Mouse (Mus musculus): ENCODE measurements around the gene Ubxn6.
A peak's percentile ranks its signal among the peaks of the same experiment; 100 is the strongest.

Gene Ubxn6

DNA sequence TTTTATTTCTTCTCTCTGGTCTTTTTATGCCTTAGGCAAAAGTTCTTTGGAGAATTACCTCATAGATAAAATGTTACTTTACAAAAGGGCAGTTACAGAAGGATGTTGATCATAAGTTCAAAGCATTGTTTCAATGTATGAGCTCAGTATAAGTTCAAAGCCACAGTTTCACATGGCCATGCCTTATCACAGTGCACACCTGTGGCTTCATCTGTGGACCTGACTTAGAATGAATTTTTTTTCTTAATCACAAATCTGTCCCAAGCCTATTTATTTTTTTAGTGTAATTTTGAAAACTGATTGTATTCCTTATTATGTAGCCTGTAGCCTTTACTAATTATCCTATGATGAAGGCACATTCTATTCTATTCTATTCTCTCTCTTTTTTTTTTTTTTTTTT lies 19.9 kb downstream of the Ubxn6 start:
- DNase-seq, result no peak

GRCm38 (mm10) chr17:56051369-56051768 lies 23.5 kb downstream of the Ubxn6 start:
- DNase-seq, result no peak

DNA sequence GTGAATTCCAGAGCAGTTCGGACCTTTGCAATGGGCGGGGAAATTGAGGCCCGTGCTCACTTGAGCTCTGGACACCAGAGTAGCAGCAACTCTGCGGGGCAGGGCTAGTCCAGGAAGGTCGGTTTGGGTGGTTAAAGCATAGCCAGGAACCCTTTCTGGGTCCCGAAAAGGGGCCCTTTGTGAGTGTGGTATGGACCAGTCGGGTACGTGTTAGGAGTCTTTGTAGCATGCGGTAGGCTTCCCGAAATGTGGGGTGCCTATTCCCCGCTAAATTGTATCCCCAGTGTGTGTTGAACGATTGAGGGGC lies 34.0 kb downstream of the Ubxn6 start:
- no peak for DNase-seq

DNA sequence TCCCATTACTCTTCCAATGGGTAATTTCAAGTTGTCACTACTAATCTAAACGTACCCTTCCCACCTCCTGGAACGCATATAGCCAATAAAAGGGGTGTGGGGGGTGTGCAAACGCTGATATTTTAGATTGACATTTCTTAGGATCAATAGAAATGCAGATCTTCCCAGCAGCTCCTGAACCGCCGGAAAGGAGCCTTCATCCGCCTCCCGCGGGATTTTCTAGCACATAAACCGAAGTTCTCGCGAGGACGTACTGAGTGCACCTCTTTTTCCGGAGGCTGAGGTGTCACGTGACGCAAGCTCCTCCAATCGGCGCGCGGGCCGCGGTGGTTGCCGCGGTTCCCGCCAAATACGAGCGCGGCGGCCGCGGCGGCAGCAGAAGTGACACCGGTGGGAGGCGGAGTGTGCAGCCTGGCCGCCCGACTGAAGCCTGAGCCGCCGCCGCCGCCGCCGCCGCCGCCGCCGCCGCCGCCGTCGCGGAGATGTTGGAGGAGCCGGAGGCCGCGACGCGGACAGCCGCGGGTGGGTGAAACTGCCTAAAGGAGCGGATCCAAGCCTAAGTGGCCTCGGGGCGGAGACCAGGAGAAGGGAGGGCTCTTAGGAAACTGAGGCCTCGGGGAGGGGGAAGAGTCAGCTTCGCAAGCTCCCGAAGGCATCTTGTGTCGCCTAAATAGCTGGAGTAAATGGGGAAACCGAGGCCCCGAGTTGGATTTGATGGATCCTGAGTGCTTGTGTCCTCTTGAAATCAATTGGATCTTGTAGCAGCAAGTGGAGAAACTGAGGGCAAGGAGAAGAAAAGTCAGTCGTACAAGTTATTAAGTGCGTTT lies 34.6 kb downstream of the Ubxn6 start, which contains the start of gene Chaf1a:
Gene Chaf1a (plus strand): TSS at position 410 of the 827 bp plus-strand sequence.
- peak; percentile 99 to 100 for DNase-seq

GRCm38 (mm10) chr17:56039345-56039744 lies 35.5 kb downstream of the Ubxn6 start:
- no peak for DNase-seq

- no peak for DNase-seq
These were observed 36.1 kb downstream of the Ubxn6 start for GRCm38 (mm10) chr17:56038583-56039261.

- no peak for DNase-seq
These were observed 37.9 kb downstream of the Ubxn6 start for GRCm38 (mm10) chr17:56036901-56037287.

GRCm38 (mm10) chr17:56036176-56036900 lies 38.5 kb downstream of the Ubxn6 start, which contains the start of gene Sh3gl1:
Sh3gl1 (minus strand) TSS chr17:56036635.
- peak; percentile 98 to 99 for DNase-seq

DNA sequence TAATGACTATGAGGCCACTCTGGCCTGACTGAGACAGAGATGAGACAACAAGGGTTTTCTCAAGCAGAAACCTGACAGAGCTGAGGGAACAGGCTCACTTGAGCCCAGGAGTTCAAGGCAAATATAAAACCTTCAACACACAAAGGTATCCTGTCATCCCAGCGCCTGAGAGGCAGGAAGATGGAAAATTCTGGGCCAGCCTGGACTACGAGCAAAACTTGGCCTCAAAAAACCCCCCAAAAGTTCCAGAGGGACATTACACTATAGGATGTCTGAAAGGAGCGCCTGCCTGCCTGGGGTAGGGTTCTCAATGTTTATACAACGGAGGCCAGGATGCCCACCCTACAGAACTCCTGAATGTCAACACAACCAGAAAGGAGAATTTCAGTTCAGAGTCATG lies 39.6 kb downstream of the Ubxn6 start:
- DNase-seq, result no peak

DNA sequence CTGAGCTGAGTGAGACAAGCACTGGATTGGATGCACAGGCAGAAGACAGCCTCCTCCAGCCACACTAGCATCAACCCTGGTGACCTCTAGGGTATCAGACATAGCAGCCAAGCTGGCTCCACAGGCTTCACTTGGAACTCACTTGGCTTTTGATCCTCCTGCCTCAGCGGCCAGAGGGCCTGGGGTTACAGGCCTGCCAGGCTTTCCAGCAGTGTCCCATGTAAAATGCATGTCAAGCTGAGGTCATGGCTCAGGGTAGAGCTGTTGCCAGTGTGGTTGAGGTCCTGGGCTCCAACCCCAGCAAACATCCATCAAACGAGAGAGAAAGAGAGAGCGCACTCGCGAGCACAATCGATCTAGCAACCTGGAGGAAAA lies 40.1 kb downstream of the Ubxn6 start:
- no peak for DNase-seq

DNA sequence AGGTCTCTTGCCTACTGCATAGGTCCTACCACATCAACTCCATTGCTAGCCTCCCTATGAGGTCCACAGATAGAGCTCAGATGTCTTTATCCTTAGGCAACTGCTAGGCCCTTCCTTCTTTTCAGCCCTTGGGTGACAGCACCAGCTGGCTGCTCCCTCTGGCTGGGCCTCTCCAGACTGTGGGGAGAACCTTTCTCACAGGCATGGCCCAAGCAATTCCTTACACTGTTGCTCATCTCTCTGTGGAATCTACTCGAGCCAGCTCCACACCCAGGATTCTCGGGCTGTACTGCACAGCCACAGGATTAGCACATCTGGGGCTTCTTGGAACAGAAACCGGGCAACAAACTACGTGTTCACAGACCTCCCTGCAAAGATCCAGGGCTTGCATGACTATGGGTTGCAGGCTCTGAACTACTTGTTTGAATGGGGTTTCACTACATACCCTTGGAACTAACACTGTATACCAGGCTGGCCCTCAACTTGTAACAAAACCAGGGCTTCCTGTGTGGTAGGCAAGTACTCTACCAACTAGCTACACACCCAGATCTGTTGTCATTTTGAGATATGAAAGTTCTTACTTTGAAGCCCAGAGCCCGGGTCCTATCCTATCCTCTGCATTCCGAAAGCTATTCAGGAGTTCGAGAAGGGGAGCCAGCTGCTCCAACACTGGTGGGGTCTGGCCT lies 40.6 kb downstream of the Ubxn6 start:
- DNase-seq, result no peak

DNA sequence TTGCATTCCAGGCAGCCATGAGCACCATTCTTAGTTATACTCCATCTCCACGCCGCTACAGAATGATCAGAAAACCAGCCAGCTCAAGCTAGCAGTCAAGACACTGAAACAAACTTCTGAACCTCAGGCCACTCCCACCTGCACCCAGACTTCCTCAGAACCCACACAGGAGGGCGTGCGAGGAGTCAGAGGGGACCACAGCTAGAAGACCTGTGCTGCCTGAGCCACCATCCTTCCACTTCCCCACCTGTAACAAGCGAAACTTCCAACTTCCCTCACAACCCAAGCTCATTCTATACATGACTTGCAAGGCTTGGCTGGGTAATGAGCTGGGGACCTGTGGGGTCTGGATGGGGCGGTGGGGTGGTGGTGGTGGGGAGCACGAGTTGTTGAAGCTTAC lies 42.0 kb downstream of the Ubxn6 start:
- DNase-seq, result peak in 1 of 2 experiments; percentile 10

GRCm38 (mm10) chr17:56032127-56032733 lies 42.6 kb downstream of the Ubxn6 start:
- peak; percentile 54 to 70 for DNase-seq

DNA sequence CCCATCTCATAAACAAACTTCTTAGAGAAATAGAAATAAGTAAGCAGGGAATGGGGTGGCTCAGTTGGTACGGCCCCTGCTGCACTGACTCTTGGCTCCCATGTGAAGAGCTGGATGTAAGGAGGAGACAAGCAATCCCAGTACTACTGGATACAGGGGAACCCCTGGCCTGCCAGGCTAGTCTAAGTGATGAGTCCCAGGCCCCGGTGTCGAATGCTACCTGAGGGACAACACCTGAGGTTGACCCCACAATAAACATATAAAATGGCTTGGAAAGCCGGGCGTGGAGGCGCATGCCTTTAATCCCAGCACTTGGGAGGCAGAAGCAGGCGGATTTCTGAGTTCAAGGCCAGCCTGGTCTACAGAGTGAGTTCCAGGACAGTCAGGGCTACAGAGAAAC lies 43.4 kb downstream of the Ubxn6 start:
- peak in 1 of 2 experiments; percentile 2 for DNase-seq

DNA sequence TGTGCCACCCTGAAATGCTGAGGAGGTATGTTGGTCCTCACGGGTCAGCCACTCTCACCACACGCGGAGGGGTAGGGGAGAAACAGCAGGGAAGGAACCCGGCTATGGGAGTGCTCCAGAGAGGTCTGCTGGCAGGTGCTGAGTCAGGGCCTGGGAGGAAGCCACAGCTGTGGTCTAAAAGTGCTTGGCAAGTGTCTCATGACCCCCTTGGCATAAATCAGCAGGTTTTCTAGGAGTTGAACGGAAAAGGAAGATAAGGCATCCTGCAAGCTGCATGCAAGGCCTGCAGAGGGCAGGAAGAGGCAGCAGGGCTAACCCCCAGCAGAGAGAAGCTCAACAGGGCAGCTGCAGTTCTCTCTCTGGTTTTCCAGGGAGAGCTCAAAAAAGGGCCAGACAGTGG lies 43.9 kb downstream of the Ubxn6 start:
- peak; percentile 77 to 79 for DNase-seq

- peak in 1 of 2 experiments; percentile 3 for DNase-seq
These were observed 44.5 kb downstream of the Ubxn6 start for GRCm38 (mm10) chr17:56030238-56030870.

- peak; percentile 42 to 49 for DNase-seq
These were observed 46.9 kb downstream of the Ubxn6 start for GRCm38 (mm10) chr17:56027801-56028441.

DNA sequence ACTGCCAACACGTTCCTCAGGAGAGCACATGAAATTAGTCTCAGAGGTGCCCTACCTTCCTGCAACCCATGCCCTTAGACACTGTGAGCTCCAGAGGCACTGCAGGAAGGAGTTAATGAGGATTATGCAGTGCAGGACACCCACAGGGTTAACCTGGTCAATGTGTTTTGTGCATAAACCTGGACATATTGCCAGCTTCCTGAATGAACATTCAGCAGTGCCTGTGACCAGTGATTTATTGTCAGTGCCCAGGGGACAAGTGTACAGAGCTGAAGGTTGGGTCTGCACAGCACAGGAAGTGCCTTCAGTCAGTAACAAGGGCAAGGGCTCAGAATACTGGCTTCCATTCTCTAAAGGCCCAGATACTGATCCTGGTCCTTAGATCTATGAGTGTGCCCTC lies 47.9 kb downstream of the Ubxn6 start:
- peak; percentile 12 to 49 for DNase-seq

- peak in 1 of 2 experiments; percentile 1 for DNase-seq
These were observed 48.5 kb downstream of the Ubxn6 start for GRCm38 (mm10) chr17:56026303-56026702.

- no peak for DNase-seq
These were observed 49.9 kb downstream of the Ubxn6 start for GRCm38 (mm10) chr17:56024931-56025330.

GRCm38 (mm10) chr17:56024476-56024875 lies 50.4 kb downstream of the Ubxn6 start:
- DNase-seq, result no peak

Data from kidney, postnatal 36 days (tissue).